Mouse (Mus musculus): ENCODE measurements around the gene Prss37.

Gene Prss37

GRCm38 (mm10) chr6:40519408-40519807 is at the start of gene Prss37:
TSS of gene Prss37 (minus strand) at chr6:40519508.
- DNase-seq (ENCODE audit: extremely low read depth, low read depth): no peak

- no peak for DNase-seq (ENCODE audit: extremely low read depth, low read depth)
Measured at GRCm38 (mm10) chr6:40554950-40555349, 35.6 kb upstream of the Prss37 start, which contains the start of gene Olfr461. TSS of gene Olfr461 (minus strand) at chr6:40555050.

GRCm38 (mm10) chr6:40544690-40545089 is 25.4 kb upstream of the Prss37 start:
- no peak for DNase-seq (ENCODE audit: extremely low read depth, low read depth)

- DNase-seq (ENCODE audit: extremely low read depth, low read depth): no peak
Measured at GRCm38 (mm10) chr6:40493229-40493628, 26.1 kb downstream of the Prss37 start, which contains the start of gene Tas2r108. TSS of gene Tas2r108 (plus strand) at chr6:40493529.

GRCm38 (mm10) chr6:40490933-40491332 is 28.4 kb downstream of the Prss37 start, which contains the start of gene Tas2r137:
TSS of gene Tas2r137 (plus strand) at chr6:40491233.
- no peak for DNase-seq (ENCODE audit: extremely low read depth, low read depth)

- no peak for DNase-seq (ENCODE audit: extremely low read depth, low read depth)
Measured at GRCm38 (mm10) chr6:40482318-40482717, 37.0 kb downstream of the Prss37 start.

GRCm38 (mm10) chr6:40479705-40480104 is 39.6 kb downstream of the Prss37 start:
- DNase-seq (ENCODE audit: extremely low read depth, low read depth): no peak

GRCm38 (mm10) chr6:40476132-40476531 is 43.2 kb downstream of the Prss37 start:
- DNase-seq (ENCODE audit: extremely low read depth, low read depth): no peak

GRCm38 (mm10) chr6:40471720-40472010 is 47.6 kb downstream of the Prss37 start:
- peak; percentile 14 for DNase-seq (ENCODE audit: extremely low read depth, low read depth)

GRCm38 (mm10) chr6:40470916-40471719 is 48.2 kb downstream of the Prss37 start, which contains the start of gene Ssbp1:
TSS of gene Ssbp1 (plus strand) at chr6:40471352.
- peak; percentile 93 for DNase-seq (ENCODE audit: extremely low read depth, low read depth)

- DNase-seq (ENCODE audit: extremely low read depth, low read depth): no peak
Measured at GRCm38 (mm10) chr6:40465710-40466109, 53.6 kb downstream of the Prss37 start.

Data from MEL-GATA-1-ER (cell line).